Mouse (Mus musculus): ENCODE results near the gene Gapdhs.
"Not testable (repeated sequence)": the region's sequence is repeated elsewhere in the genome, so short reads cannot be mapped to it uniquely, and the experiment has no call there.

The Gapdhs gene

GRCm38 (mm10) chr7:30747525-30748204 is 4.2 kb upstream of the Gapdhs start:
- DNase-seq (ENCODE audit: low read depth, low spot score), result no peak

DNA sequence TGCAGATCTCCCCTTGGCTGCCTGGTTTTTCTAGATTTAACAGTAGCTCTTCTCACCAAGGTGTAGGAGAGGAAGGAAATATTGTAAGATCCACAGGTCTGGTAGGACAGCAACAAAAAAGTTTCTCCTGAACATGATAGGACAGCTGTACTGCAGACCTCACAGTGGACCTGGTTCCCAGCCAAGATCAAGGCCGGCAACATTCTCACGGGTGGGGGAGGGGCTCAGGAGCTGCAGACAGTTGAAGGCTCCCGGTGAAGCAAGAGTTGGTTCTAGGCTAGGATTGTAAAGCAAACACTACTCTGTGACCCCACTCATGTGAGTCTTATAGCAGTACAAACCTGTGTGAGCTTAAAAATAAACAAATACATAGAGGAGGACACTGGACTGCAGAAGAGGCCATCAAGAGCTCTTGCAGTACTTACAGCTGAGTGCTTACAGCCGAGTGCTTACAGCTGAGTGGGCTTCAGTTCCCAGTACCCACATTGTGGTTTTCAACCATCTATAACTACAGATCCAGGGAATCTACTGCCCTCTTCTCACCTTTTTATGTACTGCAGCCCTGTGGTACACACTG is 629 bp upstream of the Gapdhs start:
- DNase-seq (ENCODE audit: low read depth, low spot score), result no peak

GRCm38 (mm10) chr7:30742570-30742969 is 911 bp downstream of the Gapdhs start:
- DNase-seq (ENCODE audit: low read depth, low spot score), result not testable (repeated sequence)

GRCm38 (mm10) chr7:30736211-30736610 is 7.3 kb downstream of the Gapdhs start:
- no peak for DNase-seq (ENCODE audit: low read depth, low spot score)

DNA sequence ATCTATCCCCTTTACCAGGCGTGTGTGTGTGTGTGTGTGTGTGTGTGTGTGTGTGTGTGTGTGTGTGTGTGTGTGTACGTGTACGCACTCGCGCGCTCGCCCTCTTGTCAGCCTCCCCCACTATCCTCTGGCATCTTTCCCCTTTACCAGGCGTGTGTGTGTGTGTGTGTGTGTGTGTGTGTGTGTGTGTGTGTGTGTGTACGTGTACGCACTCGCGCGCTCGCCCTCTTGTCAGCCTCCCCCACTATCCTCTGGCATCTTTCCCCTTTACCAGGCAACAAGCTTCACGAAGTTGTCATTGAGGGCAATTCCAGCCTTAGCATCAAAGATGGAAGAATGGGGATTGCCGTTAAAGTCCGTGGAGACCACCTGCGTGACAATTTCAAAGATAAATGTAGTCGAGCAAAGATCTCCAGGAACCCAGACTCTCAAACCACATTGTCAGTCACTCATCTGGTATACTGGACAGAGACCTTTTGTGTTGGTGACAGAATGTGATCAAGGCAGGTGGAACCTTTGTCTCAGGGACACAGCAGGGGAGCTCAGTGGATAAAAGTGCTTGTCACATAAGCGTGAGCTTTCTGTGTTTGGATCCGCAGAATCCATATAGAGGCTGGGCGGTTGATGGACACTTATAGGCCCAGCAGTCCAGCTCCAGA is 13.3 kb downstream of the Gapdhs start:
- not testable (repeated sequence) for DNase-seq (ENCODE audit: low read depth, low spot score)

DNA sequence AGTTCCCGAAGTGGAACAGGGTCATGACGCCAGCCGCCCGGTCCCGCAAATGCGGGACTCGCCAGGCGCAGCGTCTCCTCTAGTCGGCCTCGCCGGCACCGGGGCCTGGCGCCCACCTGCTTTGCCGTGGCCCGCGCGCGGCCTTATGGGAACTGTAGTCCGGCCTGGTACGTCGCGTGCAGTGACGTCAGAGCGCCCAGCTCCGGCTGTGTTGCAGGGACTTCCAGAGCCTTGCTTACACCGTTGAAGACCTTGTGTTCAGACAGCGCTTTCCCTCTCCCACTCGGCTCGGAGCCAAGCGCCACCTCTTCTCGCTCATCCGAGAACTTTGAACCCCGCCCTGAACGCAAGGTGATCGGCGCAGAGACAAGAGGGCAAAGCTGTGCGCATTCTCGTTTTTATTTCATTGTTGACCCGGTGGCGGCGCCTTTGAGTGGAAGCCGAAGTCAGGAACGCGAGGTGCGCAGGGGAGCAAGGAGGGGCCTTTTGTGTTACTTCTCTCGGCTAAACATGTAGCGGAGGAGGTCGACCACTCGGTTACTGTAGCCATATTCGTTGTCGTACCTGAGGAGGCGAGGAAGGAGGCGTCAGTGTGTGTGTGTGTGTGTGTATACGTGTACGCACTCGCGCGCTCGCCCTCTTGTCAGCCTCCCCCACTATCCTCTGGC is 14.0 kb downstream of the Gapdhs start, which contains the start of gene Tmem147:
Gene Tmem147 (minus strand): TSS at position 145 of the 668 bp plus-strand sequence.
- DNase-seq (ENCODE audit: low read depth, low spot score), result peak; percentile 94

- no peak for DNase-seq (ENCODE audit: low read depth, low spot score)
Measured at GRCm38 (mm10) chr7:30728739-30729395, 14.6 kb downstream of the Gapdhs start.

GRCm38 (mm10) chr7:30728214-30728613 is 15.3 kb downstream of the Gapdhs start:
- no peak for DNase-seq (ENCODE audit: low read depth, low spot score)

GRCm38 (mm10) chr7:30723274-30723953 is 20.1 kb downstream of the Gapdhs start:
- DNase-seq (ENCODE audit: low read depth, low spot score), result no peak

GRCm38 (mm10) chr7:30721286-30721685 is 22.2 kb downstream of the Gapdhs start:
- no peak for DNase-seq (ENCODE audit: low read depth, low spot score)

DNA sequence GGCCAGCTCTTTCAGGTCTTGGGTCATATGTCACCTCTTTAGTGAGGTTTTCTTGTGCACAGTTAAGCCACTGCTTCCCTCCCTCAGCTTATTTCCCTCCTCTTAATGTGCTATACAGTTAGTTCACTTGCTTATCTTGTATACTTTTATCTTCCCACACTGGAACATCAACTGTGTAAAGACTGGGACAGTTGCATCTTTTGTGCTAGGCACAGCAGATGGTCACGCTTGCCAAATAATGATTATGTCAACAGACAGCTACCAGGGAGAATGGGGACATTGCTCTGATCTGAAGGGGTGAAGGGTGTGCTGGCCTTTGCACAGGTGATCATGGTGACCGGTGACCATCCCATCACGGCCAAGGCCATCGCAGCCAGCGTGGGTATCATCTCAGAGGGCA is 23.8 kb downstream of the Gapdhs start:
- no peak for DNase-seq (ENCODE audit: low read depth, low spot score)

- DNase-seq (ENCODE audit: low read depth, low spot score), result no peak
Measured at GRCm38 (mm10) chr7:30717716-30718046, 25.8 kb downstream of the Gapdhs start.

- peak; percentile 12 for DNase-seq (ENCODE audit: low read depth, low spot score)
Measured at GRCm38 (mm10) chr7:30717006-30717715, 26.3 kb downstream of the Gapdhs start.

GRCm38 (mm10) chr7:30711942-30712341 is 31.5 kb downstream of the Gapdhs start, which contains the start of gene Atp4a:
Atp4a (plus strand) TSS chr7:30712209.
- DNase-seq (ENCODE audit: low read depth, low spot score), result no peak

DNA sequence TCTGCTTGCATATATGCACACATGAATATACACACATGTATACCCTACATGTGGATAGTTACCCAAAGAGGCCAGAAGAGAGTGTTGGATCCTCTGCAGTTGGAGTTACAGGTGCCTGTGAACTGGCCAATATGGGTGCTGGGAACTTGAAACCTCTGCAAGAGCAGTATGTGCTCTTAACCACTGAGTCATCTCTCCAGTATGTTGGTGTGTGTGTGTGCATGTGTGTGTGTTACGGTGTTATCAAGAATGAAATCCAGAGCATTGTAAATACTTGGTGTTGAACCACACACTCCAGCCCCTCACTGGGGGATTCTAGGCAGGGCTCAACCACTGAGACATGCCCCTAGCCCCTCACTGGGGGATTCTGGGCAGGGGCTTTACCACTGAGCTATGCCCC is 36.0 kb downstream of the Gapdhs start:
- DNase-seq (ENCODE audit: low read depth, low spot score), result no peak

DNA sequence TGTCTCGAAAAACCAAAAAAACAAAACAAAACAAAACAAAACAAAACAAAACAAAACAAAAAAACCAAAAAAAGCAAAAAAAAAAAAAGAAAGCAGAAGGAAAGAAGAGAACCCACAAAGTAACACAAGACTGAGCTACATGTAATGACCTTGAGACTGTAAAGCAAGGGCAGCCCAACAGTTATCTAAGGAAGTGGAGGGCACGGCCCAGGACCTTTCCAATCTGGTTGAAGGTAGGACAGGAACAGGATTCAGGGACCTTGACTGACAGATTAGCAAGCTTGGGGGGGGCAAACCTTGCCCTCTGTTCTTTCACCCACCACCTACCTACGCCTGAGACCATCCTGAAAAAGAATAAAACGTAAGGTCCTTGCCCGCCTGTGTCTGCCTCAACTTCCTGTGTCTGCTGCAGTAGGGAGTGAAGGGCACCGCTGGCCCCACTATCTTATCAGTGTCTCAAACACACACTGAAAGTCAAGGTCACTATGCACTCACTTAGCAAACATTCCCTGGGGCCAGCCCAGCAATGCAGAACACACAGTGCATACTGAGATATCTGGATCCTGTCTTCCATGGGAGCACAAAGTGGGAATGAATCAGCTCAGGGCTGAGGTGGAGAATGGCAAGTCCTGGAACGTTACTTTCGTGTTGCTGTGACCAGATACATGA is 37.1 kb downstream of the Gapdhs start:
- DNase-seq (ENCODE audit: low read depth, low spot score), result no peak

DNA sequence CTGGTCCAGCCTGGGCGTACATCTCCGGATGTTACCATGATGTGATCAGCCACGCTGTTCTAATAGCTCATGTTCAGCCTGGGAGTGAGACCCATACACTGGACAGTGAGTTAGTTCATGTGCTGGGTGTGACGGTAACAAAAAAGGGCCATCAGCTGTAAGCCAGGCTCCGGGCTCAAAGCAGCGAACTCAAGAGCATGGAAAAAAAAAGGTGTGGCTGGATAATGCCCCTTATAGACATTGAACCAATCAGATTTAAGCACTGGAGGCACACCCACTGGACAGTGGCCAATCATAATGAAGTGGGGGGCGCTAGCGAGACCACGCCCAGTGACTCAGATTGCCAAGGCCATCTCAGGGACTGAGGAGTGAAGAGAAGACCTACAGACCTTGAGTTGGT is 44.9 kb downstream of the Gapdhs start, which contains the start of gene 2200002J24Rik:
Gene 2200002J24Rik (plus strand): TSS at position 338 of the 400 bp plus-strand sequence.
- no peak for DNase-seq (ENCODE audit: low read depth, low spot score)

- no peak for DNase-seq (ENCODE audit: low read depth, low spot score)
Measured at GRCm38 (mm10) chr7:30698101-30698500, 45.4 kb downstream of the Gapdhs start.

DNA sequence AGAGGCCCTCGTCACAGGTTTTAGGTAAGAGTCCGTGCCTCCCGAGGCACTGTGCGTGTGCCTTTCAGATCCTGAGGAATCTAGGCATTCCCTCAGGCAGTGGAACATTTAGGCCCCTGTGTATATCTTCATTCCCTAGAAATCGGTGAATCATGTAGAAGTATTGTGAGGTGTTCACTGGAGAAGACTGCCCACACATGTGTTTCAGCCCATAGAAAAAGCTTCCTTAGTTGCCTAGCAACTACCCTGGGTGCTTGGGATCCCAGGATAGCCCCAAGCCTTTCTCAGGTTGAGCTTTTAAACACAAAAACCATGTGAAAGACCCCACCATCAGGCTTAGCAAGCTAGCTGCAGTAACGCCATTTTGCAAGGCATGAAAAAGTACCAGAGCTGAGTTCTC is 55.2 kb downstream of the Gapdhs start:
- no peak for DNase-seq (ENCODE audit: low read depth, low spot score)

DNA sequence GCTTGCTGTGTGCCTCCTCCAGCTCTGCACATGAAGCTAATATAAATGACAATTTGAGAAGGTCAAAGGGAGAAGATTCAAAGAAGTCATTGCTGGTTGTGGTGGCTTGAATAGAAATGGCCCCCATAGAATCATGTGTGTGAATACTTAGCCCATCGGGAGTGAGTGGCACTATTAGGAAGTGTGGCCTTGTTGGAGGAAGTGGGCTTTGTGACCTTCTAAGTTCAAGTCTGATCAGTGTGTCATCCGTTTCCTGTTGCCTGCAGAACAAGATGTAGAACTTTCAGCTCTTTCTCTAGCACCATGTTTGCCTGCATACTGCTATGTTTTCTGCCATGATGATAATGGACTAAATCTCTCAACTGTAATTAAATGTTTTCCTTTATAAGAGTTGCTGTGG is 60.1 kb downstream of the Gapdhs start:
- no peak for DNase-seq (ENCODE audit: low read depth, low spot score)

All from skeletal muscle tissue, adult 2 months (tissue).